In the genomic region with DNA sequence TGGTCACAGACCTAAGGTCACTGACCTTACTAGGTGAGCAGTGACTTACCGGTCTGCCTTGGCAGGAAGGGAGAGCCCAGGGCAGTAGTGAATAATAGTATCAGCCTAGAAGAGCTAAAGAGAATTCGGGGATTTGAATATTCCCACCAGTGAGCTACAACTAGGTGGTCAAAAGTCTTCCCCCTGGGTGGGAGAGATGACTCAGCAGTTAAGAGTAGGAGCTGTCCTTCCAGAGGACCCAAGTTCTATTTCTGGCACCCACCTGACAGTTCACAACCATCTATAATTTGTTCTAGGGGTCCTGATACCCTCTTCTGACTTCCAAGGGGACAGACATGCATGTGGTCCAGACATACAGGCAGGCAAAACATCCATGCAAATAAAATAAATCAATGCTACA, we compare ENCODE assay signal across 8 mouse cellular contexts.
DNase-seq lines count a peak whose midpoint lies in the region; ATAC-seq and TF ChIP-seq lines count a peak whose summit lies in the region.

No protein-coding gene starts in this region.

- 58% methylated on average over 2 of the region's 2 CpGs for WGBS in heart, embryonic 13.5 days
- WGBS in heart, adult 2 months, result 48% methylated on average over 2 of the region's 2 CpGs
- 47% methylated on average over 2 of the region's 2 CpGs for WGBS in lung, postnatal 0 days
- 61% methylated on average over 2 of the region's 2 CpGs for WGBS in intestine, embryonic 14.5 days
- WGBS in small intestine, adult 2 months, result 23% methylated on average over 2 of the region's 2 CpGs

- H3K9ac ChIP-seq in heart, embryonic 13.5 days, result 0 out of 2 replicates have a peak overlapping the region, but pooled peaks have one; percentile 72
- H3K9ac ChIP-seq in heart, adult 2 months (ENCODE audit: low read depth, low read length), result no peak overlapping the region
- no peak overlapping the region for H3K9ac ChIP-seq in lung, postnatal 0 days (replicated peaks; ENCODE audit: low read depth)
- no peak overlapping the region for H3K9ac ChIP-seq in intestine, embryonic 14.5 days (ENCODE audit: low read length)

- ATAC-seq in heart, embryonic 13.5 days (ENCODE audit: extremely low read depth, insufficient number of reproducible peaks, low FRiP score, low TSS enrichment), result no peak
- no peak for ATAC-seq in lung, postnatal 0 days
- ATAC-seq in intestine, embryonic 14.5 days (replicated peaks; ENCODE audit: low FRiP score, low TSS enrichment, low read depth), result no peak

- no peak for TF ChIP-seq CTCF in heart, adult 2 months (IDR thresholded peaks at IDR 0.05)
- TF ChIP-seq CTCF in lung, postnatal 0 days (IDR thresholded peaks at IDR 0.05), result no peak
- no peak for TF ChIP-seq CTCF in small intestine, adult 2 months (IDR thresholded peaks at IDR 0.05; ENCODE audit: extremely low read depth, insufficient read length, insufficient replicate concordance, low read depth, low read length)
- no peak for TF ChIP-seq CTCF in layer of hippocampus, adult 2 months (conservative IDR thresholded peaks at IDR 0.05)

- H3K36me3 ChIP-seq in heart, embryonic 13.5 days, result no peaks in the 10 kb centered on the region
- no peaks in the 10 kb centered on the region for H3K36me3 ChIP-seq in heart, adult 2 months (ENCODE audit: control insufficient read depth, insufficient read depth, low read length)
- H3K36me3 ChIP-seq in lung, postnatal 0 days (ENCODE audit: insufficient read depth, low read length), result no peaks in the 10 kb centered on the region
- no peaks in the 10 kb centered on the region for H3K36me3 ChIP-seq in intestine, embryonic 14.5 days (ENCODE audit: control insufficient read depth, insufficient read depth, low read length)
- H3K36me3 ChIP-seq in small intestine, adult 2 months (ENCODE audit: control insufficient read depth, insufficient read depth, low read length), result peaks cover 3% of the 10 kb centered on the region; the same call in 1 of the 2 replicates

- DNase-seq in heart, adult 2 months, result no peak
- no peak for DNase-seq in lung, postnatal 0 days (ENCODE audit: low spot score)
- DNase-seq in lung, adult 18-20 months, result no peak
- DNase-seq in intestine, embryonic 14.5 days (ENCODE audit: low spot score), result no peak
- DNase-seq in right cerebral cortex, postnatal 25 days, result no peak
- DNase-seq in layer of hippocampus, adult 2 months (ENCODE audit: low spot score in 2 of 2), result no peak

- TF ChIP-seq POLR2A in heart, adult 2 months (IDR thresholded peaks at IDR 0.05; ENCODE audit: insufficient read depth, low read depth, low read length), result no peak
- no peak for TF ChIP-seq POLR2A in small intestine, adult 2 months (IDR thresholded peaks at IDR 0.05; ENCODE audit: low read depth, low read length)

- H3K4me1 ChIP-seq in heart, embryonic 13.5 days, result peaks cover 22% of the 10 kb centered on the region
- H3K4me1 ChIP-seq in heart, adult 2 months (ENCODE audit: control insufficient read depth, insufficient read depth, low read length), result peaks cover 3% of the 10 kb centered on the region
- H3K4me1 ChIP-seq in lung, postnatal 0 days (ENCODE audit: insufficient read depth, low read depth, low read length), result peaks cover 3% of the 10 kb centered on the region; the same call in 1 of the 2 replicates
- peaks cover 5% of the 10 kb centered on the region; the same call in 1 of the 2 replicates for H3K4me1 ChIP-seq in intestine, embryonic 14.5 days (replicated peaks; ENCODE audit: control insufficient read depth, insufficient read depth, low read length)
- peaks cover 29% of the 10 kb centered on the region for H3K4me1 ChIP-seq in small intestine, adult 2 months (ENCODE audit: control insufficient read depth, insufficient read depth, insufficient read length, low read length)

- H3K9me3 ChIP-seq in heart, embryonic 13.5 days, result no peaks in the 10 kb centered on the region
- no peaks in the 10 kb centered on the region for H3K9me3 ChIP-seq in lung, postnatal 0 days (ENCODE audit: low read length)
- no peaks in the 10 kb centered on the region for H3K9me3 ChIP-seq in intestine, embryonic 14.5 days (ENCODE audit: control insufficient read depth, low read length)

- no peaks in the 10 kb centered on the region for H3K79me2 ChIP-seq in heart, adult 2 months (replicated peaks; ENCODE audit: control insufficient read depth, insufficient read depth, low read length)

- H3K27me3 ChIP-seq in heart, embryonic 13.5 days (replicated peaks), result no peaks in the 10 kb centered on the region; the same call in 1 of the 2 replicates
- no peaks in the 10 kb centered on the region for H3K27me3 ChIP-seq in heart, adult 2 months (ENCODE audit: control insufficient read depth, insufficient read depth, low read length)
- H3K27me3 ChIP-seq in lung, postnatal 0 days (replicated peaks; ENCODE audit: insufficient read depth, low read length), result no peaks in the 10 kb centered on the region
- H3K27me3 ChIP-seq in intestine, embryonic 14.5 days (replicated peaks; ENCODE audit: control insufficient read depth, insufficient read depth, low read length), result no peaks in the 10 kb centered on the region
- H3K27me3 ChIP-seq in small intestine, adult 2 months (ENCODE audit: control insufficient read depth, insufficient read depth, low read length), result no peaks in the 10 kb centered on the region

- H3K27ac ChIP-seq in heart, embryonic 13.5 days (replicated peaks), result no peak overlapping the region
- H3K27ac ChIP-seq in heart, adult 2 months, result no peak overlapping the region
- no peak overlapping the region for H3K27ac ChIP-seq in lung, postnatal 0 days (ENCODE audit: low read length)
- no peak overlapping the region for H3K27ac ChIP-seq in intestine, embryonic 14.5 days (ENCODE audit: low read depth)
- peak overlapping the region; percentile 31 for H3K27ac ChIP-seq in small intestine, adult 2 months (ENCODE audit: insufficient read depth, low read depth, low read length)
- H3K27ac ChIP-seq in layer of hippocampus, adult 2 months, result no peak overlapping the region

- peak overlapping the region; percentile 77 for H3K4me2 ChIP-seq in heart, embryonic 13.5 days
- peak overlapping the region; percentile 72; the same call in 1 of the 2 replicates for H3K4me2 ChIP-seq in lung, postnatal 0 days (replicated peaks; ENCODE audit: low read depth, low read length)
- peak overlapping the region; percentile 81 for H3K4me2 ChIP-seq in intestine, embryonic 14.5 days (ENCODE audit: low read length)

- intact Hi-C loops in heart, adult 2 months (cut with DNase I), result no loop called here

- no peak for TF ChIP-seq EP300 in heart, adult 2 months (IDR thresholded peaks at IDR 0.05; ENCODE audit: insufficient read depth, low read depth, low read length)
- TF ChIP-seq EP300 in lung, postnatal 0 days (IDR thresholded peaks at IDR 0.05), result no peak

- peak overlapping the region; percentile 56 for H3K4me3 ChIP-seq in heart, embryonic 13.5 days
- no peak overlapping the region for H3K4me3 ChIP-seq in heart, adult 2 months
- H3K4me3 ChIP-seq in lung, postnatal 0 days (ENCODE audit: low read depth, low read length), result no peak overlapping the region
- H3K4me3 ChIP-seq in intestine, embryonic 14.5 days (ENCODE audit: low read depth, low read length), result peak overlapping the region; percentile 44; the same call in 1 of the 2 replicates
- no peak overlapping the region for H3K4me3 ChIP-seq in small intestine, adult 2 months (ENCODE audit: low read depth, low read length)
- H3K4me3 ChIP-seq in layer of hippocampus, adult 2 months, result no peak overlapping the region; the same call in 1 of the 2 replicates

Comparison
In these comparisons a context has a peak if more than half of its experiments do, and no peak if none do; other contexts are left out.
1. H3K4me3 ChIP-seq: peak in heart, embryonic 13.5 days (single experiment) and intestine, embryonic 14.5 days (single experiment); none in heart, adult 2 months (single experiment), lung, postnatal 0 days (single experiment), small intestine, adult 2 months (single experiment) and layer of hippocampus, adult 2 months (single experiment).
2. Peak in every context shown above with its lines, with median percentiles within 50 percentile points of each other: H3K4me2 ChIP-seq.